Mouse (Mus musculus) frontal cortex, adult (tissue): Measurements from ENCODE around the gene Birc3.
A peak's percentile ranks its signal among the peaks of the same experiment; 100 is the strongest.
"Not testable (repeated sequence)": the region's sequence is repeated elsewhere in the genome, so short reads cannot be mapped to it uniquely, and the experiment has no call there.

Experiments
- ATAC-seq: cut with Nextera tagmentation; 2 replicates; pipeline ENCODE4 v1.9.2; 2017; ENCODE audit warnings: mild to moderate bottlenecking, moderate library complexity, mixed read lengths; ENCODE audit not compliant: low TSS enrichment

Birc3 gene

DNA sequence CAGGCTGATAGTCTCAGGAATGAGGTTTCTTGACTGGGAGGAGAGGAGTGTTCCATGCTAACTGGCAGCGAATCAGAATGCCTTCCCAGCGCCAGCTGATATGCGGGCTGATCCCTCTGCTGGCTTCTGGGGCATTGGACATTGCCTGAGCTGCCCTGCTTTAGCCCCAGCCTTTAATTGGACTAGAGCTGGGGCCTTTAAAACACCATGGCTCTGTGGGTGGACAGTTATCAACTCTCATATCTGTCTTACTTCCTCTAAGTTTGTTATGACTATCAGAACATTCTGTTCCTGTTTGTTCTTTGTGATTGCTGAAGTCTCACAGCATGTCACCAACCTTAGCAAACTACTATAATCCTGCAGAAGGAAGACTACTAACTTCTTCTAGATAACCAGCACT is 5.0 kb downstream of the Birc3 start:
- no peak for ATAC-seq

DNA sequence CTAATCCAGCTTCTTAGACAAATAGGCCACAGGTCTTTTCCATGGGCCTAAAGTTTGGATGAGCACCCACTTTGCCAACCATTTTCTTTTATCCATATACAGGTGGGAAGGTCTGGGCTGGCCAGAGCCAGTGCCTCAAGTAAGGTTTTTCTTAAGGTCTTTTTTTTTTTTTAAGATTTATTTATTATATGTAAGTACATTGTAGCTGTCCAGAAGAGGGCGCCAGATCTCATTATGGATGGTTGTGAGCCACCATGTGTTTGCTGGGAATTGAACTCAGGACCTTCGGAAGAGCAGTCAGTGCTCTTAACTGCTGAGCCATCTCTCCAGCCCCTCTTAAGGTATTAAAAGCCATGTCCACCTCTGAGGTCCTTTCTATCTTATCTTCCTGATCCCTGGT is 6.0 kb downstream of the Birc3 start:
- not testable (repeated sequence) for ATAC-seq

DNA sequence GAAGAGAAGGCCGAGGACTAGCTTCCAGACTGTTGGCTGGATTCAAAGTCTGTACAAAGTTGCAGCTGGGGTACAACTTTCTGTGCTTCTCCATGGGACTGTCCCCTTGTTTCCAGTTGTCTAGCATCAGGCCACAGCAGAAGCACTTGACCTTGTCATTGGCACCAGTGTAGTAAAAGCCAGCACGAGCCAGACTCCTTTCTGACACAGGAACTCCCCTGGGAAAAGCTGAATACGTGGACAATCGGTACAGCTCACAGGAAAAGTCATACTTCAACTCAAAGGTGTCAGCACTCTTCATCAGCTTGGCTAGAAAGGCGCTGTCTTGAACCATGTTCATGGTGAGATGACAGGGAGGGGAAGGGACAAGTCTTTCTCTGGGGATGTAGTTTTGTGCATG is 12.0 kb downstream of the Birc3 start:
- ATAC-seq, result no peak

DNA sequence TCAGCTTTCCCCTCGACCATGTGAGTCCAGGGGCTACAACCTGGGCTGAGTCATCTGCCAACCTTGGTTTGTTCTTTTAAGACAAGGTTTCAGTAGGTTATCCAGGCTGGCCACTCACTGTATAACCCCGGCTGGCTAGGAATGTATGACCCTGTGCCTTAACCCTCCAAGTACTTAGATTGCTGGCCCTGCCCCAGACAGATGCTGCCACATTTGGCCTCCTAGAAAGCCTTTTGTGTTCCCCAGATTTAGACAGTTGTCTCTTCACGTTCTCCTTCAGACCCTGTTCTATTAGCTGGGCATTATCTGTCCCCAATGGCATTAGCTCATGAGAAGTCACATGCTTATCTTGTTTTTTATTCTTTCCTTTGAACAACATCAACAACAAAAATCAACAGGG is 17.1 kb downstream of the Birc3 start:
- ATAC-seq, result no peak

DNA sequence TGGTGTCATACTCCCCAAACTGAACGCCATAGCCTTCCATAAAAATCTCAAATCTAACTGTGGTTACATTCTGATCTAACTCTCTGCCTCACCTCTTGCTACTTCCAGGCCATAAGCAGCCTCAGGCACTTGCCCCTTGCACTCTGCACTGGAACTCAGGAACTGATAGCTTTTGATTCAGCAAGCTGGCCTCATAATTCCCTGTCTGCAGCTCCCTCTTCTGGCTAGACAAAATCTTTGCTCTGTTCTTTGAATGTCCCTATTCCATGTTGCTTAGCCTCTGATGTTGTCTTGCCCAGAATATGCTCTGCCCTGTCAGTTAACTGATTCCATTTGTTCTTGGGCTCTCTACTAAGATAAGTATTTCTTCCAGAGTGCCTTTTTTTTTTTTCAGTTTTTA is 17.6 kb downstream of the Birc3 start:
- ATAC-seq, result peak; percentile 96

DNA sequence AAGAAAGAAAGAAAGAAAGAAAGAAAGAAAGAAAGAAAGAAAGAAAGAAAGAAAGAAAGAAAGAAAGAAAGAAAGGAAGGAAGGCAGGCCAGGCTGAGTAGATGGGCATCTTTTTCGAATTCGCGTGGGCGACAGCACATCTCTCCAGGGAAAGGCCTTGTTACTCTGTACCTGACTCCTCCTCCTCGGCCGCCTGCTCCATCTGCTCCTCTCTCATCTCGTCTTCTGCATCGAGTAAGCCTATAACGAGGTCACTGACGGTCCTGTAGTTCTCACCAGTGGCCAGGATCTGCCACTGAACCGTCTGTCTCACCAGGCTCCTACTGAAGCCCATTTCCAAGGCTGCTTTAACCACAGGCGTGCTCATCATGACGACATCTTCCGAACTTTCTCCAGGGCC is 18.8 kb downstream of the Birc3 start:
- not testable (repeated sequence) for ATAC-seq

DNA sequence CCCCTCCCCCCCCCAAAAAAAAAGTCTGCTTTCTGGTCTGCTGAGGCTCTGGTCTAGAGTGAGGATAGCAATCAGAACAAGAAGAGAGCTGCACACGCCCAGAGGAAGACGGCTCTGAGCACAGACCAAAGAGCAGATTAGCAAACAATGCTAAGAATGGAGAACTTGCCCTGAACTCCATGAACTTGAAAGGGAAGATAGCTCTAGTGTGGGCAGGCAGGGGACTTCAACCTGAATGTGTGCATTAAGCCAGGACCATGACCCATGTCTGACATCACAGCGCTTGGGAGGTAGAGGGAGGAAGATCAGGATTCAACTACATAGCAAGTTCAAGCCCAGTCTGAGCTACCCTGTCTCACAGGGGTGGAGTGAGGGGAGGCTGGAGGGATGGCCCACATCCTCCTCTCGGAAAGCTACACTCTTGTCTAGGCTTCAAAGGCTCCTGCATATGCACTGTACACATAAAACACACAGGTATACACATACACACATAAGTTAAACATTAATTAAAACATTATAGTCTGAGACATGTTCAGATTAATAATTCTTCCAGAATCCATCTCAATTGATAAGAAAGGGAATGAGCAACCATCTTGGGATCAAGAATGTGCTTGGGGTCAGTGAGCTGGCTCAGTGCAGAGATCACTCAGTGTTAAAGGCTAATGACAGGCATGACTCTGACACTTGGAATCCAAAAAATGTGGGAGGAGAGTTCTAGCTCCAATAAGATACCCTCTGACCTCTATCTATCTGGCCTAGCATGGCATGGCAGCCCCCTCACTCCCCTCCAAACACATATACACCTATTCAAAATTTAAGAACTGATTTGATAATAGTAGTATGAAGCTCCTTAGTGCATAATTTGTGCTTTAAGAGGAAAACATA is 20.4 kb downstream of the Birc3 start:
- no peak for ATAC-seq

DNA sequence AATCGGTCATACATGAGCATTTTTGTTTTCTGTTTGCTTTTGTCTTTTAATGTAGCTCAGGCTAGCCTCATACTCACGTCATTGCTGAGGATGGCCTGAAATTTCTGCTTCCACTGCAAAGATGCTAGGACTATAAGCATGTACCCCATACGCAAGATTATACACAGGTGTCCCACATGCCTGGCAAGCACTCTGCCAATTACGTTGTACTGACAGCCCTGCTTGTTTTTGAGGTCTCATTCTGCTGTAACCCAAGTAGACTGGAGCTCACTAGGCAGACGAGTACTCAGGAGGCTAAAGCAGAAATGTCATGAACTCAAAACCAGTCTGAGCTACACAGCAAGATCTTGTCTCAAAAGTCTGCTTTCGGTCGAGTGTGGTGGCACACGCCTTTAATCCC is 21.1 kb downstream of the Birc3 start:
- no peak for ATAC-seq

DNA sequence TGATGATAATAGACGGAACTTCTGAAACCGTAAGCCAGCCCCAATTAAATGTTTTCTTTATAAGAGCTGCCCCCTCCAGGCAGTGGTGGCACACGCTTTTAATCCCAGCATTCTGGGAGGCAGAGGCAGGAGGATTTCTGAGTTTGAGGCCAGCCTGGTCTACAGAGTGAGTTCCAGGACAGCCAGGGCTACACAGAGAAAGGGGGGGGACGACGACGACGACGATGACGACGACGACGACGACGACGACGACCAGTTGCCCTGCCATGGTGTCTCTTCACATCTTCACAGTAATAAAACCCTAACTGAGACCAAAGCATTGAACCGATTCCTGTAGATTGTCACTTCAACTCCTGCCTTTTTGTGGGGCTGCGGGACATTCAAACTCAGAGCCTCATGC is 24.8 kb downstream of the Birc3 start:
- no peak for ATAC-seq

DNA sequence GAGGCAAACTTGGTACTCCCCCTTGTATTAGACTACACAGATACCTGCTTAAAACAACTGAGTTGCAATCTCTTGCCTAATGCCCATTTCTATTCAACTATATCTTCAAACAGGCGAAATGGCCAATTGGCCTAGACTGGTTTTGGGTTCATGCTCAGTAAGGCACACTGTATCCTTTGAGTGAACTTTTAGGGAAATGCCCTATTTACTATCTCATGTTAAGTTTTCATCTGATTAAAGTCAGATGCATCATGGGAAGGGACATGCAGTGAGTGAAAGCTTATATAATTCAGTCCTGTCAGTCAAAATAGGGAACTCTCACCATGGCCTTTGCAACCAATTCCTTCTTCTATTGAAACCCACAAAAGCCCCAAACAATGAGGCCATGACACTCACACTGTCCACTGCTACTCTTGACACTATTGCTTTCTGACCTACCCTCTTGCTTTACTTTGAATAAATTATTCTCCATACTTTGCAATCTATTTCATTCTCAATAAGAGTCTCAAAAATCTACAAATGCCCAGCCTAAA is 26.3 kb downstream of the Birc3 start:
- no peak for ATAC-seq

DNA sequence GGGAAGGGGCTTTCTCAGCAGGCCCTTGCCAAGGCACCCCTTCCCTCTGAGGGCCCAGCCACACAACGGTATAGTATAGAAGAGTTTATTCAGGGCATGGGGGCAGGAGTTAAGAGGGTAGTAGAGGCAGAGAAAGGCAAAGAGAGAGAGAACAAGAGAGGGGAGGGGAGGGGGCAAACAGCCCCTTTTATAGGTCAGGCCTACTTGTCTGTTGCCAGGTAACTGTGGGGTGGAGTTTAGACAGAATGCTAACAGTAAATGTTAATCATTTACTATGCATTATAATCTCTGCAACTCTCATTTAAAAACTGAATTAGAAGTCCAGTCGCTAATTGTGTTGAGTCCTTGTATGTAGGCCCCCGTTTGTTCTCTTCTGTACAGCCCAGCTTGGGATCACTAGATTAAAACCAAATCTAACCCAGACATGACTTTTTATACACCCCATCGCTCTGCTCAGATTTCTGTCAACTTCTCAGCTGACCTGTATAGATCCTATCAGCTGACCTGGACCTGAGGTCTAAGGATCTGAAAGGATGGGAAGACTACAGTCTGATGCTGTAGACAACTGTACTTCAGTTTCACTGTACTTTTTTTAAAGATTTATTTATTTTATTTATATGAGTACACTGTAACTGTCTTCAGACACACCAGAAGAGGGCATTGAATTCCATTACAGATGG is 27.6 kb downstream of the Birc3 start:
- ATAC-seq, result no peak

DNA sequence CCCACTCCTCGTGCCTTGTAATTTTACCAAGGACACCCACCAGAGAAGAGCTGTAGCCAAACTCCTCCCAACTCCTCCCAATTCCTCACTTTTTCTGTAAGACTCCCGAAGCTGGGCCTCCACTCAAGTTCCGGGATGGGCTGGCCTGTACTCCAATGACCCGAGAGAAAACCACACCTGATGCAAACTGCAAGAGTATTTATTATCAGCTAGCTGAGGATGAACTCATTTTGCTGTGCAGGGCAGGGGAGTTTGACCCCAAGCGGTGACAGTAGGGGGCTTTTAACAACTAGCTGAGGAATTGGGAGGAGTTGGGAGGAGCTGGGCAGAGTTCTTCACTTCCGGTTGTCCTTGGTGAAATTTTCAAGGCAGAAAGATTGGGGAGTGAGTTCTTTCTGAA is 31.8 kb downstream of the Birc3 start:
- ATAC-seq, result no peak

DNA sequence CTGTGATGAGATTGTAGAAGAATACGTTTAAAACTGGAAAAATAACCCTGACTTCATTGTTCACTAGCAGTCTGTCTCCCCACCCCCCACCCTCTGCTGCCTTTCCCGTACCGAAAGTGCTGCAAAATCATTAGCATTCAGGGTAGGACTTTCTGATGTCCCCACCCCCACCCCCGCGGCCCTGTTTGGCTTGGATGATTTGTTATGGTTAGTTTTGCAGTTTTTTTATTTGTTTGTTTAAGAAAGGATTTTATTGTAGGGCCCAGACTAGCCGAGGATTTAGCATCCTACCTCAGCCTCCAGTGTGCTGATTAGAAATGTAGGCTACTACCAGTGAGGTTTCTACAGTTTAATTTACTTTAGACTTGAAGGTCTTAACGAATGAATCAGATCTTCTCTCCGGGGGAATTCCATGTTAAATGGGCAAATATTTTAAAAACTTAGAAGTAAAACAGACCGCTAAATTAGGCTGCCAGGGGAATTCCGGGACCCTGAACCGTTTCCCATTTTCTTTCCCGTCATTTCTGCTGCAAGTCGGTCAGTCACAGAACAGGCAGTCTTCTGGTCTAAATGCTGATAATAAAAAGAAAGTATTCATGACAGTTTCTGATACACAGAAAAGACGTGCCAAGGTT is 35.1 kb downstream of the Birc3 start:
- peak; percentile 17; the same call in 1 of the 2 replicates for ATAC-seq

DNA sequence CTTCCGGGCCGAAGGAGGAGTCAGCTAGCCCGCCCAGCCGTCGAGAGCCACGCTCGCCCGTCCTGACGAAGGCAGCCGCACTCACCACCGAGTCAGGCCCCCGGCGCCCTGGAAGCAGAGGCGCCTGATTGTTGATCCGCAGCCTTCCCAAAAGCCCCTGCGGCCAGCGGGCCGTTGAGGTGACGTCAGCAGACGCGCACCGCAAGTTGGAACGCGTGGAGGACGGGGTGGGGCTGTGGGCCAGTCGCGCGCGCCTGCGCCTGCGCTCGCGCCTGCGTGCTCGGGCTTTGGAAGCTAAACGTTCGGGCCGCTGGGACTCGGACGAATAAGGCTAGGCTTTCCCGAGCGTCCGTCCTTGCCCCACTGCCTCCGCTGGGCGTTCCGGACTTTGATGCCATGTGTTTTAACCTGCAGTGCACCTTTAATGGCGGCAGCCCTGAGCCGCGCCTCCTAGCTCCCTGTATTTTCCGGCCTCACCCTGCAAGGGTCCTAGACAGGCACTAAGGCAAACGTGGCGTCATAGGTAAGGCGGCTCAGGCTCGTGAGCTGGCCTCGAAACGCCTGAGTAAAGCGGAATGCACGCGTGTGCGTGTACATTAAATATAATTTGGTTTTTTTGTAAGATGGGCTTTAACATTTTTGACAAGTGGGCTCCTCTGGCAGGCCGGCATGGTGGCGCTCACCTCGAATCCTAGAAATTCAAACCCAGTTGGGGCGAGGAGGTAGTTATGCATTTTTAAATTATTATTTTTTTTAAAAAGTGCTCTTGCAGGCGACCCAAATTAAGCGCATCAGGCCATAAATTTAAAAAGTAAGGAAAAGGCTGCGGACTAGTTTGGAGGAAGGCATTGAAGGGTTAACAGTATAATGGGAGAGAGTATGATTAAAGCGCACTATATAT is 35.8 kb downstream of the Birc3 start, which contains the start of gene Birc2:
Birc2 (minus strand) TSS at position 160 of the 901 bp plus-strand sequence.
- peak; percentile 97 for ATAC-seq

DNA sequence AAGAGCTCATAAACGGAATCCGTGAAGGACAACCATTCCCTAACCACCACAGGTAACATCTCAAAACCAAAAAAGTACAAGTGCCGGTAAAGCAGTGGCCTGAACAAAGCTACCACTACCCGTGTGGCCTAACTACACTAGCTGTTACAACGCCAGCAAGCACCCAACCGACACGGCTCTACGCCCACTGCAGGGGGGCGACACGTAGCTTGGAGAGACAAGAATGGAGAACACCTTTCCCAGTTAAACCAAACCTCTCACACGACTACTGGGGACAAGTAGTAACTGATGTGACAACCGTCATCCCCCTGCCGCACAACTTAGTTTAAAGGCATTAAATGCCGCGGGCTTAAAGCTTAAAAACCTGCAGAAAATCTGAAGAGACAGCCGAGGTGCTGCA is 36.7 kb downstream of the Birc3 start:
- peak; percentile 42 for ATAC-seq

DNA sequence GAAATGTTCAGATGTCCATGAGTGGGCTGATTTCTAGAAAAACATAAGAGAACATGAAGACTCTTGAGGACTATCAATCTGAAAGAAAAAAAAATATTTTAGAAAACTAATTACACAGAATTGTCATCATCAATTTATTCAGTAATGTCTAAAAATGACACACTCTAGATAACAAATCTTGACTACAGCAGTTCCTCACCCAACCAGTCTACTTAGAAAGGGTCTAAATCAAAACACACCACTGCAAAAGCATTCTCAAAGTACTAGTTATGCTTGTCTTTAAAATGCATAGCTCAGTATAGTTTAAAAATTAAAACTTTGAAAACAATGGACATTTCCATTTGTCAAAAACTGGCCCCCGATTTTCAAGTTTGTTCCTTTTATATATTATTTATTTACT is 37.7 kb downstream of the Birc3 start:
- no peak for ATAC-seq

DNA sequence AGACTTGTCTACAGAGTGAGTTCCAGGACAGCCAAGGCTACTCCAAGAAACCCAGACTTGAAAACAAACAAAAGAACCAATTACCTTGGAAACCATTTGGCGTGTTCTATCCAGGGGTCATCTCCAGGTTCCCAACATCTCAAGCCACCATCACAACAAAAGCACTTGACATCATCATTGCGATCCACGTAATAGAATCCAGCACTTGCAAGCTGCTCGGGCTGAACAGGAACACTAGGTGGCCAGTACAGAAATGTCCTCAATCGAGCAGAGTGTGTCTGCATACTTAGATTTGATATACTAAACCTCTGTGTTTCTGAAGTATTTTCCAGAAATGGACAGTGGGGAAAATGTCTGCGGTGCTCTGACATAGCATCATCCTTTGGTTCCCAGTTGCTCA is 39.6 kb downstream of the Birc3 start:
- no peak for ATAC-seq

DNA sequence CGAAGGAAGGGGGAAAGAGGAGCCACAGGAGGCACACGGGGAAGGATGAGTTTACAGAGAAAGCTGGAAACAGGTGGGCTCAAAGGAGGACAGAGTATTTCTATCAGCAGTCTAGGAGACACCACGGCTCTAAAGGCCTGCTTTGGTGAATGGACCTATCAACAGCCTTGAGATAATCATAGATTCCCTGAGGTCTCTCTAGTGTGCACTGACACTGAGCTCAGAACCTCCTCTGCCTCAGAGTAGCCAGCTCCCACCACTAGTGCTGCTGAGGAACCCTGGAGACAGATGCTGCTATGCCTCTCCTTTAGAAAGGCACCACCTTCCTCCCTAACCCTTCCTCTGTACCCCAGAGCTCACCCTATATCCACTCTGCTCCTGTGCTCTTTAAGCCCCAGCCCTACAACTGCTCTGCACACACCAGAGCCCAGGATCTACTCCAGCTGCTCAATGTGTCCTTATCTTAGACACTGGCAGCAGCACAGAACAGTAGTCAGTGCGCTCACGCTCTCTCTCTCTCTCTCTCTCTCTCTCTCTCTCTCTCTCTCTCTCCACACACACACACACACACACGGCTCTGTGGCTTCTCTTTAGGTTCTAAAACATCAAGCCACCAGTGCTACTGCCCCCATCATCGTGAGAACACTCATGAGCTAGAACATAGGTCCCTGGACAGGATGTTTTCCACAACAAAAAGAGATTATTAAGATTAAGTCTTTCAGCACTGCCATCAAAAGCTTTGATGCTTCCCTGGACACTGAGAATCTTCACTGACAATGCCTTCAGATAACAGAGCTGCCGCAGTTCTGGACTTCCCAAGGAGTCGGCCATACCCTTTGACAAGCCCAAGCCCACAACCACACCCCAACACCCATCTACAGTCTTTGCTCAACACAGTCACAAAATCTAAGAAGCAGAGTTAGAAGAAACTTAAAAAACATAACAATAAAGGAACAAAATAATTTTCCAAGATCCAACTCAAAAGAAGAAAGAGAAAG is 43.2 kb downstream of the Birc3 start:
- ATAC-seq, result peak; percentile 64

DNA sequence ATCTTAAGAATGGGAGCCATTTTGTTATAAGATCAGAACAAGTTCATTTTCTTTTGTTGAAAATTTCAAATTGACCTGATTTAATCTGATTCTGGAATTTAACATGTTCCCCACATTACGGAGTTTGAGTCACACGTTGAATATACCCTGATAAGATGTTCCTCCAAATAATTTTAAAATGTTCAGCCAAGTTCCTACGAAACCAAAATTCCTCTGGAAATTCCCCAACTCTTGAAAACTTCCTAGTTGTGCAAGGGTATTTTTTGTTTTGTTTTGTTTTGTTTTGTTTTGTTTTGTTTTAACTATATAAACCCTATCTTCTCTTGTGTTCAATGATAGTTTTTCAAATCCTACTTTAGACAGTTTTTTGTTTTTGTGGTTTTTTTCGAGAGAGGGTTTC is 44.3 kb downstream of the Birc3 start:
- no peak for ATAC-seq

DNA sequence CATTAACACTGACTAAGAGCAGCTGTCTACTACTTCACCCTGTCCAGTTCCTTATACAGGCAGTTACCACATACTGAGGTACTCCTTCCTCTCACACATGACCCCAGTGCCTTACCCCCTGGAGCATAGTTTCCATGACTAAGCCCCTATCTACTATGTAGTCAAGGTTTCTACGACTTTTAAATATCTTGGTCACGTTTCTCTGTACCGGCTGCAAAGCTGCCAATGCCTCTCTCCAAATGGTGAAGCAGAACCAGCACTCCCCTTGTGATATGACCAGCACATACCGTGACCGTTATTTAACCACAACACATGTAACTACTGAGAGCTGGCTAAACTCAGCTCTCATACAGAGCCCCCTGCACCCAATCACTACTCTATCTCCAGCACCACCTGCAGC is 48.1 kb downstream of the Birc3 start:
- no peak for ATAC-seq
